ENCODE assay signal across 14 mouse cellular contexts in the genomic region with DNA sequence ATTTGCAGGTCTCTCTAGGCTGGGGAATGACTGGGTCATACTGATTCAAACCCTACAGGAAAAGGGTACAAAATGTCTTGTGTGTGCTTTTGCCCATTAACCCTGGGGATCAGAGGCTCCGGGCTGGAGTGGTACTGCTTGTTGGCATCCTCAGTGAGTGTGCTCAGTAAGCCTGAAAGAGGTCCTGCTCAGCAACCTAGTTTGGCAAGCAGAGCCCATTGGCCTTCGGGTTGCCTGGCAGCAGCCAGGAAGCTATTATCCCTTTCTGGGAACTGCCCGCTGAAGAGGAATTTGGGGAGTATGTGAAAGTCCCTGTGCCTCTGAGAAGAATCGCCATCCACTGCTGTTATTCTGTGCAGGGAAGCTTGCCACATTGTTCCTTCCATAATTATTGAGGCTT.
DNase-seq lines count a peak whose midpoint lies in the region; ATAC-seq and TF ChIP-seq lines count a peak whose summit lies in the region.
"Had no signal": no experiment of that assay in that cellular context is flagged by ENCODE, and none has a peak within 500 bp of the region (broad histone marks: within the 10 kb centered on the region; RNA-seq: fewer than 3 reads in every experiment).

No protein-coding gene starts in this region.

- H3K36me3 ChIP-seq in forebrain, postnatal 0 days (ENCODE audit: insufficient read depth), result no peaks in the 10 kb centered on the region
- H3K36me3 ChIP-seq: heart, embryonic 10.5 days; liver, embryonic 12.5 days had no signal

- intact Hi-C loops in left cerebral cortex, postnatal 25 days (cut with DNase I), result no loop called here

- peak in 1 of 2 experiments; percentile 46 for DNase-seq in layer of hippocampus, adult 2 months (ENCODE audit: low spot score in 2 of 2)
- DNase-seq in layer of hippocampus, adult 9-10 months (ENCODE audit: low spot score), result no peak
- peak; percentile 85 for DNase-seq in brain, embryonic 14.5 days (ENCODE audit: low read depth)
- peak; percentile 63 for DNase-seq in forebrain, postnatal 0 days
- DNase-seq in left cerebral cortex, postnatal 25 days (ENCODE audit: low spot score in 2 of 2), result peak; percentile 16 to 39
- DNase-seq in lung, adult 2 months, result no peak
- DNase-seq in ovary, adult 18-20 months (ENCODE audit: low spot score), result no peak
- DNase-seq: heart, postnatal 4 days; kidney, adult 8-10 months; lung, postnatal 10 days; thymus, adult 18-20 months had no signal

- H3K9ac ChIP-seq in forebrain, postnatal 0 days, result no peak overlapping the region
- H3K9ac ChIP-seq: liver, embryonic 12.5 days had no signal

- no peak for TF ChIP-seq POLR2A in brain, embryonic 14.5 days (IDR thresholded peaks at IDR 0.05; ENCODE audit: borderline replicate concordance, extremely low read depth, insufficient read depth, insufficient read length, poor library complexity, severe bottlenecking)
- TF ChIP-seq POLR2A in lung, adult 2 months (IDR thresholded peaks at IDR 0.05; ENCODE audit: borderline replicate concordance, extremely low read depth, low read depth, low read length), result no peak

- ATAC-seq in forebrain, postnatal 0 days, result peak; percentile 93
- ATAC-seq: liver, embryonic 12.5 days; Patski had no signal

- no peaks in the 10 kb centered on the region for H3K27me3 ChIP-seq in forebrain, postnatal 0 days (ENCODE audit: insufficient read depth, low read length)
- H3K27me3 ChIP-seq: liver, embryonic 12.5 days had no signal

- no peak for TF ChIP-seq CTCF in layer of hippocampus, adult 2 months (conservative IDR thresholded peaks at IDR 0.05)
- TF ChIP-seq CTCF in brain, embryonic 14.5 days (IDR thresholded peaks at IDR 0.05; ENCODE audit: borderline replicate concordance, extremely low read depth, insufficient read depth, insufficient read length), result no peak
- TF ChIP-seq CTCF in forebrain, postnatal 0 days (IDR thresholded peaks at IDR 0.05; ENCODE audit: low read depth), result no peak
- TF ChIP-seq CTCF in lung, adult 2 months (IDR thresholded peaks at IDR 0.05; ENCODE audit: insufficient read depth, low read length), result no peak

- no peak overlapping the region for H3K4me2 ChIP-seq in forebrain, postnatal 0 days (ENCODE audit: low read depth)
- H3K4me2 ChIP-seq: liver, embryonic 12.5 days had no signal

- no peak overlapping the region for H3K4me3 ChIP-seq in layer of hippocampus, adult 2 months
- no peak overlapping the region for H3K4me3 ChIP-seq in forebrain, postnatal 0 days (ENCODE audit: low read depth, low read length)
- H3K4me3 ChIP-seq in lung, adult 2 months (replicated peaks; ENCODE audit: extremely low read depth, low read depth, low read length), result no peak overlapping the region
- H3K4me3 ChIP-seq: heart, embryonic 10.5 days; liver, embryonic 12.5 days had no signal

- H3K9me3 ChIP-seq in forebrain, postnatal 0 days (ENCODE audit: low read length), result no peaks in the 10 kb centered on the region
- H3K9me3 ChIP-seq: heart, embryonic 10.5 days; liver, embryonic 12.5 days had no signal

- 31% methylated on average over 4 of the region's 4 CpGs for WGBS in forebrain, postnatal 0 days
- WGBS in lung, adult 2 months, result 54% methylated on average over 4 of the region's 4 CpGs

- no peaks in the 10 kb centered on the region for H3K4me1 ChIP-seq in forebrain, postnatal 0 days (ENCODE audit: insufficient read depth)
- H3K4me1 ChIP-seq in lung, adult 2 months (ENCODE audit: control insufficient read depth, insufficient read depth, low read length), result no peaks in the 10 kb centered on the region

- H3K27ac ChIP-seq in layer of hippocampus, adult 2 months, result peak overlapping the region; percentile 77
- peak overlapping the region; percentile 48; the same call in 1 of the 2 replicates for H3K27ac ChIP-seq in forebrain, postnatal 0 days (ENCODE audit: low read depth, low read length)
- H3K27ac ChIP-seq: heart, embryonic 10.5 days; liver, embryonic 12.5 days had no signal

Comparison
In these comparisons a context has a peak if more than half of its experiments do, and no peak if none do; other contexts are left out.
1. DNase-seq: peak in brain, embryonic 14.5 days (single experiment), forebrain, postnatal 0 days (single experiment) and left cerebral cortex, postnatal 25 days (2 of 2); none in layer of hippocampus, adult 9-10 months (single experiment), lung, adult 2 months (single experiment) and ovary, adult 18-20 months (single experiment).